Mouse (Mus musculus): Measurements from ENCODE around the gene Il2rb. TPM values are rescaled to one million over a fixed set of nuclear protein-coding genes. Genes with fewer than 3 reads are reported as not detected.

The Il2rb gene
- polyA plus RNA-seq, 1 experiment from 2014 or later = not detected

GRCm38 (mm10) chr15:78489906-78490305, 5.2 kb downstream of the Il2rb start:
- H3K9me3 ChIP-seq = no peaks in the 10 kb centered on the region
- H3K36me3 ChIP-seq (replicated peaks) = no peaks in the 10 kb centered on the region
- WGBS = 71% methylated on average over 8 of the region's 8 CpGs
- peak overlapping the region; percentile 66 for H3K27ac ChIP-seq (replicated peaks)
- peak; percentile 59 for DNase-seq (ENCODE audit: low spot score)
- peaks cover 24% of the 10 kb centered on the region for H3K4me1 ChIP-seq
- peaks cover 7% of the 10 kb centered on the region; the same call in 1 of the 2 replicates for H3K27me3 ChIP-seq (replicated peaks; ENCODE audit: low read depth, poor library complexity, severe bottlenecking)
- H3K4me3 ChIP-seq = no peak overlapping the region

- Histone ChIP-seq H3K9me3 (no peaks in the 10 kb centered on the region), H3K36me3 (replicated peaks) (no peaks in the 10 kb centered on the region), H3K4me1 (peaks cover 19% of the 10 kb centered on the region), H3K27me3 (replicated peaks; ENCODE audit: low read depth, poor library complexity, severe bottlenecking) (peaks cover 7% of the 10 kb centered on the region; the same call in 1 of the 2 replicates), H3K4me3 (no peak overlapping the region), H3K27ac (replicated peaks) (no peak overlapping the region)
- DNase-seq (ENCODE audit: low spot score) = no peak
- WGBS = 90% methylated on average over 3 of the region's 3 CpGs
These were observed 5.8 kb downstream of the Il2rb start for GRCm38 (mm10) chr15:78489248-78489647.

GRCm38 (mm10) chr15:78487066-78487465, 8.0 kb downstream of the Il2rb start:
- no peak for DNase-seq (ENCODE audit: low spot score)
- Histone ChIP-seq H3K27ac (replicated peaks) (no peak overlapping the region), H3K27me3 (replicated peaks; ENCODE audit: low read depth, poor library complexity, severe bottlenecking) (0 out of 2 replicates have a peak, but pooled peaks cover 7% of the 10 kb centered on the region), H3K4me1 (peaks cover 8% of the 10 kb centered on the region), H3K36me3 (replicated peaks) (no peaks in the 10 kb centered on the region), H3K4me3 (no peak overlapping the region), H3K9me3 (no peaks in the 10 kb centered on the region)
- WGBS = 73% methylated on average over 4 of the region's 4 CpGs

- H3K27ac ChIP-seq (replicated peaks) = no peak overlapping the region
- 91% methylated on average over 1 of the region's 1 CpGs for WGBS
- H3K36me3 ChIP-seq (replicated peaks) = no peaks in the 10 kb centered on the region
- peaks cover 8% of the 10 kb centered on the region for H3K4me1 ChIP-seq
- no peak overlapping the region for H3K4me3 ChIP-seq
- H3K27me3 ChIP-seq (replicated peaks; ENCODE audit: low read depth, poor library complexity, severe bottlenecking) = 0 out of 2 replicates have a peak, but pooled peaks cover 7% of the 10 kb centered on the region
- no peak for DNase-seq (ENCODE audit: low spot score)
- H3K9me3 ChIP-seq = no peaks in the 10 kb centered on the region
These were observed 8.5 kb downstream of the Il2rb start for GRCm38 (mm10) chr15:78486564-78486963.

GRCm38 (mm10) chr15:78483311-78483710, 11.8 kb downstream of the Il2rb start:
- Histone ChIP-seq H3K4me3 (no peak overlapping the region), H3K27ac (replicated peaks) (no peak overlapping the region), H3K4me1 (0 out of 2 replicates have a peak, but pooled peaks cover 7% of the 10 kb centered on the region), H3K9me3 (no peaks in the 10 kb centered on the region), H3K36me3 (replicated peaks) (no peaks in the 10 kb centered on the region), H3K27me3 (replicated peaks; ENCODE audit: low read depth, poor library complexity, severe bottlenecking) (0 out of 2 replicates have a peak, but pooled peaks cover 7% of the 10 kb centered on the region)
- no peak for DNase-seq (ENCODE audit: low spot score)
- WGBS = 69% methylated on average over 4 of the region's 4 CpGs

GRCm38 (mm10) chr15:78482518-78482917, 12.6 kb downstream of the Il2rb start:
- DNase-seq (ENCODE audit: low spot score) = no peak
- Histone ChIP-seq H3K4me3 (no peak overlapping the region), H3K36me3 (replicated peaks) (no peaks in the 10 kb centered on the region), H3K27me3 (replicated peaks; ENCODE audit: low read depth, poor library complexity, severe bottlenecking) (0 out of 2 replicates have a peak, but pooled peaks cover 7% of the 10 kb centered on the region), H3K4me1 (0 out of 2 replicates have a peak, but pooled peaks cover 7% of the 10 kb centered on the region), H3K9me3 (no peaks in the 10 kb centered on the region), H3K27ac (replicated peaks) (no peak overlapping the region)
- WGBS = 70% methylated on average over 3 of the region's 3 CpGs

GRCm38 (mm10) chr15:78481448-78482000, 13.5 kb downstream of the Il2rb start:
- no peak for DNase-seq (ENCODE audit: low spot score)
- no peaks in the 10 kb centered on the region for H3K36me3 ChIP-seq (replicated peaks)
- H3K27ac ChIP-seq (replicated peaks) = no peak overlapping the region
- 0 out of 2 replicates have a peak, but pooled peaks cover 7% of the 10 kb centered on the region for H3K4me1 ChIP-seq
- no peaks in the 10 kb centered on the region for H3K9me3 ChIP-seq
- no peak overlapping the region for H3K4me3 ChIP-seq
- H3K27me3 ChIP-seq (replicated peaks; ENCODE audit: low read depth, poor library complexity, severe bottlenecking) = 0 out of 2 replicates have a peak, but pooled peaks cover 2% of the 10 kb centered on the region
- WGBS = 49% methylated on average over 9 of the region's 9 CpGs

GRCm38 (mm10) chr15:78480991-78481390, 14.1 kb downstream of the Il2rb start:
- Histone ChIP-seq H3K27ac (replicated peaks) (no peak overlapping the region), H3K36me3 (replicated peaks) (no peaks in the 10 kb centered on the region), H3K27me3 (replicated peaks; ENCODE audit: low read depth, poor library complexity, severe bottlenecking) (no peaks in the 10 kb centered on the region), H3K9me3 (no peaks in the 10 kb centered on the region), H3K4me3 (no peak overlapping the region), H3K4me1 (0 out of 2 replicates have a peak, but pooled peaks cover 7% of the 10 kb centered on the region)
- WGBS = 72% methylated on average over 2 of the region's 2 CpGs
- no peak for DNase-seq (ENCODE audit: low spot score)

GRCm38 (mm10) chr15:78480111-78480510, 15.0 kb downstream of the Il2rb start:
- Histone ChIP-seq H3K36me3 (replicated peaks) (no peaks in the 10 kb centered on the region), H3K27me3 (replicated peaks; ENCODE audit: low read depth, poor library complexity, severe bottlenecking) (no peaks in the 10 kb centered on the region), H3K9me3 (no peaks in the 10 kb centered on the region), H3K27ac (replicated peaks) (no peak overlapping the region), H3K4me1 (0 out of 2 replicates have a peak, but pooled peaks cover 7% of the 10 kb centered on the region), H3K4me3 (no peak overlapping the region)
- 71% methylated on average over 7 of the region's 7 CpGs for WGBS
- no peak for DNase-seq (ENCODE audit: low spot score)

- no peak overlapping the region for H3K4me3 ChIP-seq
- DNase-seq (ENCODE audit: low spot score) = no peak
- H3K27ac ChIP-seq (replicated peaks) = no peak overlapping the region
- 0 out of 2 replicates have a peak, but pooled peaks cover 7% of the 10 kb centered on the region for H3K4me1 ChIP-seq
- no peaks in the 10 kb centered on the region for H3K36me3 ChIP-seq (replicated peaks)
- H3K27me3 ChIP-seq (replicated peaks; ENCODE audit: low read depth, poor library complexity, severe bottlenecking) = no peaks in the 10 kb centered on the region
- no peaks in the 10 kb centered on the region for H3K9me3 ChIP-seq
- WGBS = 76% methylated on average over 5 of the region's 5 CpGs
These were observed 15.6 kb downstream of the Il2rb start for GRCm38 (mm10) chr15:78479470-78479869.

GRCm38 (mm10) chr15:78478073-78478472, 17.0 kb downstream of the Il2rb start:
- no peak for DNase-seq (ENCODE audit: low spot score)
- 0 out of 2 replicates have a peak, but pooled peaks cover 7% of the 10 kb centered on the region for H3K4me1 ChIP-seq
- WGBS = 87% methylated on average over 4 of the region's 4 CpGs
- H3K9me3 ChIP-seq = no peaks in the 10 kb centered on the region
- H3K27me3 ChIP-seq (replicated peaks; ENCODE audit: low read depth, poor library complexity, severe bottlenecking) = no peaks in the 10 kb centered on the region; the same call in 1 of the 2 replicates
- H3K4me3 ChIP-seq = no peak overlapping the region
- no peak overlapping the region for H3K27ac ChIP-seq (replicated peaks)
- H3K36me3 ChIP-seq (replicated peaks) = no peaks in the 10 kb centered on the region

GRCm38 (mm10) chr15:78476878-78477277, 18.2 kb downstream of the Il2rb start:
- H3K4me1 ChIP-seq = peaks cover 12% of the 10 kb centered on the region
- no peak for DNase-seq (ENCODE audit: low spot score)
- no peak overlapping the region for H3K4me3 ChIP-seq
- no peaks in the 10 kb centered on the region; the same call in 1 of the 2 replicates for H3K27me3 ChIP-seq (replicated peaks; ENCODE audit: low read depth, poor library complexity, severe bottlenecking)
- no peak overlapping the region for H3K27ac ChIP-seq (replicated peaks)
- no peaks in the 10 kb centered on the region for H3K9me3 ChIP-seq
- 84% methylated on average over 1 of the region's 1 CpGs for WGBS
- no peaks in the 10 kb centered on the region for H3K36me3 ChIP-seq (replicated peaks)

GRCm38 (mm10) chr15:78475604-78476031, 19.5 kb downstream of the Il2rb start:
- Histone ChIP-seq H3K4me3 (no peak overlapping the region), H3K27ac (replicated peaks) (no peak overlapping the region), H3K9me3 (no peaks in the 10 kb centered on the region), H3K36me3 (replicated peaks) (no peaks in the 10 kb centered on the region), H3K27me3 (replicated peaks; ENCODE audit: low read depth, poor library complexity, severe bottlenecking) (no peaks in the 10 kb centered on the region; the same call in 1 of the 2 replicates), H3K4me1 (peaks cover 15% of the 10 kb centered on the region)
- DNase-seq (ENCODE audit: low spot score) = no peak
- 62% methylated on average over 3 of the region's 3 CpGs for WGBS

All from embryonic facial prominence, embryonic 10.5 days (tissue).